Mouse (Mus musculus) adrenal gland, postnatal 14 days (tissue): Measurements from ENCODE around the gene Med29. TPM values are rescaled to one million over a fixed set of nuclear protein-coding genes. Genes with fewer than 3 reads are reported as not detected.

Source experiments
- DNase-seq: peaks from one replicate; pipeline ENCODE4 v3.0.0; 2021; ENCODE audit warnings: mixed read lengths
- total RNA-seq: library from RNA; stranded (reverse); gene quantifications from 2 replicates; pipeline ENCODE4 v1.2.3, GENCODE M21; 2021

Gene Med29
- total RNA-seq, 1 experiment from 2014 or later = 30.5 TPM

- DNase-seq = peak; percentile 86
Measured at GRCm38 (mm10) chr7:28376011-28376771, 16.3 kb downstream of the Med29 start.

GRCm38 (mm10) chr7:28375176-28375921, 17.2 kb downstream of the Med29 start:
- DNase-seq = peak; percentile 93

GRCm38 (mm10) chr7:28374647-28375046, 17.9 kb downstream of the Med29 start:
- DNase-seq = no peak

- DNase-seq = no peak
Measured at GRCm38 (mm10) chr7:28373891-28374495, 18.5 kb downstream of the Med29 start.

GRCm38 (mm10) chr7:28373131-28373581, 19.4 kb downstream of the Med29 start:
- DNase-seq = peak; percentile 87

- DNase-seq = peak; percentile 97
Measured at GRCm38 (mm10) chr7:28372251-28373108, 20.0 kb downstream of the Med29 start, which contains the start of gene Plekhg2. Gene Plekhg2, minus strand, starts transcription at chr7:28372599.

- peak; percentile 73 for DNase-seq
Measured at GRCm38 (mm10) chr7:28371514-28371989, 21.0 kb downstream of the Med29 start.

- DNase-seq = no peak
Measured at GRCm38 (mm10) chr7:28370977-28371513, 21.5 kb downstream of the Med29 start.

- no peak for DNase-seq
Measured at GRCm38 (mm10) chr7:28370051-28370450, 22.5 kb downstream of the Med29 start.

- no peak for DNase-seq
Measured at GRCm38 (mm10) chr7:28368276-28368920, 24.1 kb downstream of the Med29 start.

- no peak for DNase-seq
Measured at GRCm38 (mm10) chr7:28367663-28368275, 24.7 kb downstream of the Med29 start.

- DNase-seq = no peak
Measured at GRCm38 (mm10) chr7:28362441-28363060, 30.0 kb downstream of the Med29 start.

- DNase-seq = no peak
Measured at GRCm38 (mm10) chr7:28361647-28362341, 30.7 kb downstream of the Med29 start.

- no peak for DNase-seq
Measured at GRCm38 (mm10) chr7:28360291-28360690, 32.2 kb downstream of the Med29 start.

- DNase-seq = no peak
Measured at GRCm38 (mm10) chr7:28359854-28360253, 32.7 kb downstream of the Med29 start.

GRCm38 (mm10) chr7:28358431-28358830, 34.1 kb downstream of the Med29 start:
- no peak for DNase-seq

GRCm38 (mm10) chr7:28357984-28358383, 34.5 kb downstream of the Med29 start:
- peak; percentile 68 for DNase-seq

GRCm38 (mm10) chr7:28356981-28357380, 35.5 kb downstream of the Med29 start:
- peak; percentile 64 for DNase-seq

GRCm38 (mm10) chr7:28355221-28355620, 37.3 kb downstream of the Med29 start:
- DNase-seq = no peak
